Mouse (Mus musculus): ENCODE measurements around the gene Aftph.

DNA sequence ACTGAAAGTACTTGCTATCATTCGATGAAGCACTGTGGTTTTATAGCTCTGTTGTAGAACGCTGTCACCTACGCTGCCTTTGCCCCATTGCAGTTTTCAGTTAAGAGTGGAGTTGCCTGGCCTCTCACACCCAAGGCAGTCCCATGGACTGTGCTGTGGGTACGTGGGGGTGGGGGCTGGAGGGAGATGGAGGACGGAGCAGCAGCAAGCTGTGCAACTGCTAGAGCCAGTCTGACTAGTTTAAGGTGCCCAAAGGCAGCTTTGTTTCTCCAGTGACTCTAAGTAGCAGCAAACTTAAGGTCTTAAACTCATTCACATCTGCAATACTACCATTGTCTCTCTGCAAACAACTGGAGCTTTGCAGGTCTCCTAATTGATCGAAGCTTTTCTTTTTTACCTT lies 105.7 kb downstream of the Aftph start:
- TF ChIP-seq CTCF (IDR thresholded peaks at IDR 0.05) = no peak
- no peak for TF ChIP-seq EP300 (IDR thresholded peaks at IDR 0.05)
